Mouse (Mus musculus) heart, embryonic 13.5 days (tissue): ENCODE measurements around the gene Zmiz1. TPM values are rescaled to one million over a fixed set of nuclear protein-coding genes. Genes with fewer than 3 reads are reported as not detected.

Experiments
- ATAC-seq: fragments of 200-750 bp; cut with Nextera tagmentation; 2 replicates; pipeline ENCODE4 v1.8.0; 2017; ENCODE audit warnings: moderate TSS enrichment; ENCODE audit not compliant: insufficient number of reproducible peaks, low FRiP score, low TSS enrichment; ENCODE audit errors: extremely low read depth
- H3K27ac ChIP-seq: fragments of 300-500 bp; sonication (generic); replicated peaks from 2 replicates; pipeline ENCODE4 v1.5.1; 2015; ENCODE audit warnings: moderate library complexity, mild to moderate bottlenecking, inconsistent platforms
- H3K27me3 ChIP-seq: fragments of 300-500 bp; sonication (generic); replicated peaks from 2 replicates; pipeline ENCODE4 v1.6.1; 2015; ENCODE audit warnings: mild to moderate bottlenecking, inconsistent platforms
- H3K36me3 ChIP-seq: fragments of 300-500 bp; sonication (generic); 2 replicates; pipeline ENCODE4 v1.6.1; 2015; ENCODE audit warnings: mild to moderate bottlenecking, inconsistent platforms
- H3K4me1 ChIP-seq: fragments of 300-500 bp; sonication (generic); 2 replicates; pipeline ENCODE4 v1.6.1; 2015; ENCODE audit warnings: inconsistent platforms
- H3K4me2 ChIP-seq: fragments of 300-500 bp; sonication (generic); 2 replicates; pipeline ENCODE4 v1.6.1; 2015; ENCODE audit warnings: inconsistent platforms, mild to moderate bottlenecking, moderate library complexity
- H3K4me3 ChIP-seq: fragments of 300-500 bp; sonication (generic); 2 replicates; pipeline ENCODE4 v1.5.1; 2015; ENCODE audit warnings: moderate library complexity, mild to moderate bottlenecking, inconsistent platforms
- H3K9ac ChIP-seq: fragments of 300-500 bp; sonication (generic); 2 replicates; pipeline ENCODE4 v1.6.1; 2015; ENCODE audit warnings: inconsistent platforms, mild to moderate bottlenecking, moderate library complexity
- H3K9me3 ChIP-seq: fragments of 300-500 bp; sonication (generic); 2 replicates; pipeline ENCODE4 v1.6.1; 2016; ENCODE audit warnings: inconsistent platforms
- WGBS: fragments of 180-500 bp; shearing (Covaris S2); methylation state at CpG from one replicate; pipeline ENCODE4 v1.1.7; 2015; ENCODE audit warnings: mixed read lengths; 5-methylcytosine and 5-hydroxymethylcytosine counted together
- polyA plus RNA-seq: library from polyadenylated mRNA; unstranded; fragments of >200 nt; fragmentation: Nextera tagmentation; extraction: Ambion mirVana; gene quantifications from 2 replicates; pipeline ENCODE4 v1.2.1, GENCODE M21; 2015

Gene Zmiz1
- polyA plus RNA-seq, 1 experiment from 2014 or later: 25.7 TPM

DNA sequence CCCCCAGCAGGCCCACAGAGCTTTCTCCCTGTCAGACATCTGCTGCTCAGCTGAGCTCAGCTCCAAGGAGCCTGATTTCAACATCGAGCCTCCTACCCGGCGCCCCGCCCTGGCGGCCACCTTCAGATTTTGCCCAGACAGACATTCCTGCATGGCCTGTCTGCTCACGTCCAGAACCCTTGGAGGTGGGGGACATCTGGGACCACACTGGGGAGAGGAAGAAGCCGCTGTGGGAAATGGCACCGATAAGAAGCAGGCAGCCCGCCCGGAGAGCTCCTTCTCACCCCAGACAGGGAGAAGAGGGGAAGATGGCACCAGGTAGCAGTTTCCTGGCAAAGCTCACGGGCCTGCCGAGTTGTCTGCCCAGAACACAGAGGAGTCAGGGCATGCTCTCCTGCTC is 140.9 kb downstream of the Zmiz1 start:
- H3K27me3 ChIP-seq: no peaks in the 10 kb centered on the region
- H3K4me1 ChIP-seq: peaks cover 57% of the 10 kb centered on the region
- ATAC-seq: no peak
- H3K36me3 ChIP-seq: peaks cover 37% of the 10 kb centered on the region
- H3K9me3 ChIP-seq: no peaks in the 10 kb centered on the region
- no peak overlapping the region for H3K4me2 ChIP-seq
- H3K4me3 ChIP-seq: no peak overlapping the region
- peak overlapping the region; percentile 10; the same call in 1 of the 2 replicates for H3K27ac ChIP-seq
- 58% methylated on average over 12 of the region's 12 CpGs for WGBS
- H3K9ac ChIP-seq: no peak overlapping the region

DNA sequence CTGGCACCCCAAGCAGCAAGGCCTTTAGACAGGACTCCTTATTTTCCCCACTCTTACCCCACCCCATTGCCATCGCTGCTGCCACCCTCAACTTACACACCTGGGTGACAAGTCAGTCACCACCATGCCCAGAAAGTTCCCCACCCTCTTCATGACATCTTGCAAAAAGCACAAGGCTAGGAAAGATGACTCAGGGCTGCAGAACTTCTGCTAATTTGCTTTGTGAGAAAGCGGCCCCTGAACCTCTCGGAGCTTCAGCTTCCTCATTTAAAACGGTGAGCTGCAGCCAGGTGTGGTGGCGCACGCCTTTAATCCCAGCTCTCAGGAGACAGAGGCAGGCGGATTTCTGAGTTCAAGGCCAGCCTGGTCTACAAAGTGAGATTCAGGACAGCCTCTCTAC is 141.4 kb downstream of the Zmiz1 start:
- H3K4me3 ChIP-seq: no peak overlapping the region
- ATAC-seq: no peak
- WGBS: 82% methylated on average over 7 of the region's 7 CpGs
- H3K36me3 ChIP-seq: peaks cover 36% of the 10 kb centered on the region
- peak overlapping the region; percentile 51; the same call in 1 of the 2 replicates for H3K27ac ChIP-seq
- H3K9ac ChIP-seq: no peak overlapping the region
- H3K9me3 ChIP-seq: no peaks in the 10 kb centered on the region
- no peak overlapping the region for H3K4me2 ChIP-seq
- no peaks in the 10 kb centered on the region for H3K27me3 ChIP-seq
- peaks cover 61% of the 10 kb centered on the region for H3K4me1 ChIP-seq

DNA sequence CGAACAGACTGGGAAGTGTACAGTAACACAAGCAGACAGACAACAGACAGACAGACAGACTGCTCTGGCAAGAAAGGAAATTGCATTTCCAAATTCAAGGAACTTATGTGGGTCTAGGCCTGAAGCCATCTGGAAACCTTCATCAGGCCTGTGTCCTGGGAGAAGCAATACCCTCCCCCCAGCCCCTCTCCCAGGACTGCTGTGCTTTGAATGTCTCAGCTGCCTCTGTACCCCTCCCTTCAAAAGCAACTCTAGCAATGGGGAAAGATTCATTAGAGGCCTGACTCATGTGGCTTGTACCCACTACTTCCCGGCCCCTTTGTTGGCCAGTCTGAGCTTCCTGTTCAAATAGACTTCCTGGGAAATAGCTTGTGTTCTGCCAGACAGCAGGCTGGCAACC is 142.0 kb downstream of the Zmiz1 start:
- ATAC-seq: no peak
- peaks cover 67% of the 10 kb centered on the region for H3K4me1 ChIP-seq
- no peaks in the 10 kb centered on the region for H3K9me3 ChIP-seq
- no peak overlapping the region for H3K4me3 ChIP-seq
- peak overlapping the region; percentile 6; the same call in 1 of the 2 replicates for H3K9ac ChIP-seq
- peaks cover 36% of the 10 kb centered on the region for H3K36me3 ChIP-seq
- H3K27ac ChIP-seq: peak overlapping the region; percentile 51
- H3K27me3 ChIP-seq: no peaks in the 10 kb centered on the region
- H3K4me2 ChIP-seq: no peak overlapping the region
- 54% methylated on average over 2 of the region's 2 CpGs for WGBS

DNA sequence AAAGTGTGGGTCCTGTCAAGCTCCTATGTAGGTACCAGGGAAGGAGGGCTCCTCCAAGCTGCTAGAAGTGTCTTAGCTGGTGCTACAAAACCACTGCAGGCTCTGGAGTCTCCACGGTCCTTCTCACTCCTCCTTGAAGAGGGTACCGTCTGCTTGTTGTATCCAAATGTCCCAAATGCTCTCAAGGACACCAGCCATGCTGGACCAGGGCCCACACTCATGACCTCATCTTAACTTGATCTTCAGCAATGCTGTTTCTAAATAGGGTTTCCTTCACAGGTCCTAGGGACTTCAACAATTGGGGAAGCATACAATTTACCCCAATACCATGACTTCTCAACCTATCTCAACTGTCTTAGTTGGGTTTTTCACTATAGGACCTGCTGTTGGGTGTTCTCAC is 143.0 kb downstream of the Zmiz1 start:
- Histone ChIP-seq H3K36me3 (peaks cover 26% of the 10 kb centered on the region), H3K4me1 (peaks cover 78% of the 10 kb centered on the region), H3K9ac (no peak overlapping the region), H3K27ac (no peak overlapping the region), H3K9me3 (no peaks in the 10 kb centered on the region), H3K27me3 (no peaks in the 10 kb centered on the region), H3K4me3 (no peak overlapping the region), H3K4me2 (no peak overlapping the region)
- WGBS: 68% methylated on average over 2 of the region's 2 CpGs
- ATAC-seq: no peak

DNA sequence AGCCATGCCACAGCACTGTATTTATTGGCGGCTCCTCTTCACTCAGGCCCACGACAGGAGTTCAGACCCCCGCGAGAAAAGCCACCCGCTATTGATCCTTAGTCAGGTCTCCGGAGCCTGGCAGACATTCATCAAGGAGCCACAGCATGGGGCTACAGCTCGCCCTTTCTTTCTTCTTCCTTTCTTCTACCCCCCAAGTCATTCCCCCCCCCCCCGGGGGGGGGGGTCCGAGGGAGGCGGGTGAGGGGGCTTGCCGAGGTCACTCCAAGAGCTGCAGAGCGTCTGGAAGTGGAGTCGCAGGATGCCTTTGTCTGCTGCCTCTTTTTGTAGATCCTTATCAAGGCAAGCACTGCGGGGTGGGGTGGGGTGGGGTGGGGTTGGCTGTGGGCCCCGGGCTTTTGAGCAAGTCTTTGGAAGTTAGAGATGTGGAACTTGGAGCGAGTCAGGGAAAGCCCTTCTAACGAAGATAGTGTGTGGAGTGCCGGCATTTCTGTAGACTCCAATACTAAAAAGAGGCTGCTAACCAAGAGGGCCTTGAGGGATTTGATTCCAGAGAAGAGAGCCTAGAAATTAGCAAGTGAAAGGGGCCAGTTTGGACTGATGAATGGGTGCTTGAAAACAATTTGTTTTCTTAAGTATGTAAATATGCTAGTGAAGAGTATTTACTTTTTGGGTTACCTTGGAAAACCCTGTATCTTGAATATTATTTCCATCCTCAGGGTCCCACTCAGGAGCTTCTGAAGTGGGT is 145.6 kb downstream of the Zmiz1 start:
- no peak overlapping the region for H3K4me2 ChIP-seq
- no peak overlapping the region for H3K27ac ChIP-seq

DNA sequence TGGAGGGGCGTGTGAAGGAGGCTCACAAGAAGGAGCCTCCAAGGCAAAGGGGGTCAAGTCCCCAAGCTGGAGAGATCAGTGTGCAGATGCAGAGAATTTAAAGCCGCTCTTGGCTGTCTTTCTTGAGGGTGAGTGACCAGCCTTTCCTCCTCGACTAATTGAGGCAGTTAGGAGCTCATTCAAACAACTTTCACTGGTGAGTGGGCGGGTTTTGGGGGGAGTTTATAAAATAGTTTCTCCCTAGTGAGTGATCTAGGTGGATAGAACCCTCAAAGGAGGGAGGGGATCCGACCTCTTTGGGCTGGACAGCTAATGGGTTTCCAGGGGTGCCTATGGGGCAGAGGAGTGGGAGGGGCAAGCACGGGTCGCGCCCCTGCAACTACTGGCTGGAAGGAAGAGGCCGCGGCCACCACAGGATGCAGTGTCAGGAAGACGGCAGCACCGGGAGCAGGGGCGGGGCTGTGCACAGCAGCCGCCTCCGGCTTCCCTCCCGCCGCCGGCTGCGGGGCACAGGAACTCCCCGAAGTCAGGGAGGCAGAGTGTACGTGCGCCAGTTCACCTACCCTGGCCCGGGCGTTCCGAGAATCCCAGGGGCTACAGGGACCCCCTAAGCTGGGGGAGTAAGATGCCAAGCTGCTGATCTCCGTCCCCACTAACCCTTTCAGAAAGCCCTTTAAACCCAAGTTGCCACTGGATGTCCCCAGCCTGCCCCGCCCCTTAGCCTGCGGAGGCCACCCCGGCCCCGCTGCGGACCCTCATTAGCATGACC is 147.6 kb downstream of the Zmiz1 start:
- Histone ChIP-seq H3K9me3 (no peaks in the 10 kb centered on the region), H3K27me3 (no peaks in the 10 kb centered on the region), H3K4me1 (peaks cover 88% of the 10 kb centered on the region), H3K9ac (peak overlapping the region; percentile 97), H3K4me3 (peak overlapping the region; percentile 86), H3K36me3 (no peaks in the 10 kb centered on the region), H3K27ac (peak overlapping the region; percentile 97), H3K4me2 (peak overlapping the region; percentile 96)
- peak; percentile 55 for ATAC-seq
- WGBS: 2% methylated on average over 31 of the region's 31 CpGs

More for the DNA sequence above, 145.6 kb downstream of the Zmiz1 start:
- H3K27me3 ChIP-seq: no peaks in the 10 kb centered on the region
- WGBS: 16% methylated on average over 15 of the region's 18 CpGs
- no peak for ATAC-seq
- H3K4me3 ChIP-seq: no peak overlapping the region
- no peaks in the 10 kb centered on the region for H3K9me3 ChIP-seq
- H3K9ac ChIP-seq: peak overlapping the region; percentile 33; the same call in 1 of the 2 replicates
- peaks cover 88% of the 10 kb centered on the region for H3K4me1 ChIP-seq
- peaks cover 7% of the 10 kb centered on the region; the same call in 1 of the 2 replicates for H3K36me3 ChIP-seq

DNA sequence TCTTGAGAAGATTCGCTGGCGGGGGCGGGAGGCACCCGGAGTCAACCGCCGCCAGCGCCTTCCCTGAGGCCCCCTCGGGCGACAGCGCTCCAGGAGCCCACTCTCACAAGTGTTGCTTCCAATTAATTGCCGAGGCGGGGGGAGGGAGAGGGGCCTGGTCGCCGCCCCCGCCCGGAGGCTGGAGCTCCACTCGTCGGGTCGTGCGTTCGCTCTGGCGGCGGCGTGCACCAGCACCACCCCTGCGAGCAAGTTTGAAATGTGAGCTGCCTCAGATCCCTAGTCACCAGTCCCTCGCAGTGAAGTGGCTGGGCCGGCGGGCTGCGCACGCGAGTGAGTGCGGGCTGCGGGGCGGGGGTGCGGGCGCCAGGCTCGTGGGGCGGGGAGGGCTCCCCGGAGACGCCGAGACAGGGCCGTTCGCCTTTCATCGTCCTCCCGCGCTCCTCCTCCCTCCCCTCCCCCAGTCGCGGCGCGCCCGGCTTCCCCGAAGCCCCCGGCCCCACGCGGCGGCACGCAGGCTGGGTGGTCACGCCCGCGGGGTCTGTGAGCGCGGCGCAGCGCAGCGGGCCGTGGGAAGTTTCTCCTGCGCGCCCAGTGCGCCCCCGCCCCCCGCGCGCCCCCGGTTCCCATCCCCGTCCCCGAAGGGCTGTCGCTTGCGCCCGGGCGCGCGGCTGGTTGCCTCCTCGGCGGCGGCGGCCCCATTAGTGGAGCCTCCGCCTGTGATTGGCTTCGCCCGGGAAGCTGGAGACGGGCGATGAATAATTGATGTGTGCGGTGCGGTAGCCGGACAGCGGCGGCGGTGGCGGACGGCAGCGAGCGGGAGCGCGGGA is 148.4 kb downstream of the Zmiz1 start:
- peak overlapping the region; percentile 97 for H3K27ac ChIP-seq
- peaks cover 88% of the 10 kb centered on the region for H3K4me1 ChIP-seq
- under 1% methylated on average over 98 of the region's 103 CpGs for WGBS

DNA sequence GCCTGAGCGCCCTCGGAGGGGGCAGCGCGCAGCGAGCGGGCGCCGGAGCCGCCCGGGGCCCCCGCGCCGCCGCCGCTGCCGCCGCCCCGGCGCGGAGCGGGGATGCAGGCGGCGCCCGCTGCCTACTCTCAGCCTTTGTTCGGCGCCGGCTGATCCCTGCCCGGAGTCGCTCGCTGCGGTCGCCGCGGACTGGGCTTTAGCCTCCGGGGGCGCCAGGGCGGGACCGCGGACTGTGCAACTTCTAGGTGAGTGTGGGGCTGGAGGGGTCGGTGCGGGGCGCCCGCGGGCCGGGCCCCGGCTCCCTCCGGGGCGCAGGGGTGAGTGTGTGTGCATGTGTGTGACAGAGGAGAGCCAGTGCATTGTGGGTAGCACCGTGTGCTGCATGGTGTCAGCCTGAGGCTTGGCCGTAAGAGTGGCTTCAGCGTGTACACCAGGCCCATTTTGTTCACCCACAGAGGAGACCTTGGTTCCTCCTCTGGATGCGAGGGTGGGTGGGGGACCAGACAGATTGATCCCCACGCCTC is 149.0 kb downstream of the Zmiz1 start:
- H3K4me2 ChIP-seq: peak overlapping the region; percentile 96
- H3K36me3 ChIP-seq: 0 out of 2 replicates have a peak, but pooled peaks cover 3% of the 10 kb centered on the region
- H3K4me3 ChIP-seq: peak overlapping the region; percentile 86
- H3K9me3 ChIP-seq: no peaks in the 10 kb centered on the region
- peak overlapping the region; percentile 97 for H3K27ac ChIP-seq
- H3K27me3 ChIP-seq: no peaks in the 10 kb centered on the region
- WGBS: under 1% methylated on average over 53 of the region's 53 CpGs
- H3K4me1 ChIP-seq: peaks cover 88% of the 10 kb centered on the region
- peak overlapping the region; percentile 97 for H3K9ac ChIP-seq
- ATAC-seq: no peak

More for the DNA sequence above, 148.4 kb downstream of the Zmiz1 start:
- Histone ChIP-seq H3K27me3 (no peaks in the 10 kb centered on the region), H3K36me3 (0 out of 2 replicates have a peak, but pooled peaks cover 2% of the 10 kb centered on the region), H3K9ac (peak overlapping the region; percentile 97), H3K4me3 (peak overlapping the region; percentile 86), H3K9me3 (no peaks in the 10 kb centered on the region), H3K4me2 (peak overlapping the region; percentile 96)
- ATAC-seq: no peak

DNA sequence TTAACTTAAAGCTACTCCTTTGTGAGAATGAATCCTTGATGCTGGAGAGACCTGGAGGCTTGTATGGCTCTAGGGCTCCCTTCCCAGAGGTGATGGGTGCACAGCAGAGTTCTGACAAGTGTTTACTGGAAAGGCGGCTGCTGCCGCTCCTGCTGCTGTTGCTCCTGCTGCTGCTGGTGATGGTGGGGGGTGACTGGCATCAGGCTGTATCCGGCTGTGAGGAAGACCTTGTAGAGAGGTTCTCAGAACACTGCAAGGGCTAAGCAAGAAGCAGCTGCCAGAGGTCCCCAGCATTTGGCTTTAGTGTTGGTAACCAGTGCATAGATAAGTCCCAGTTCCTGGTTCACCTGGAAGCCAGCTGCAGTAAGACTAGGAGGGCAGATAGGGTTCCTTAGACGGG is 149.6 kb downstream of the Zmiz1 start:
- Histone ChIP-seq H3K4me3 (peak overlapping the region; percentile 86), H3K4me2 (peak overlapping the region; percentile 96), H3K4me1 (peaks cover 88% of the 10 kb centered on the region), H3K9ac (peak overlapping the region; percentile 97), H3K27ac (peak overlapping the region; percentile 97), H3K27me3 (no peaks in the 10 kb centered on the region), H3K36me3 (0 out of 2 replicates have a peak, but pooled peaks cover 3% of the 10 kb centered on the region), H3K9me3 (no peaks in the 10 kb centered on the region)
- WGBS: 18% methylated on average over 4 of the region's 4 CpGs
- no peak for ATAC-seq

DNA sequence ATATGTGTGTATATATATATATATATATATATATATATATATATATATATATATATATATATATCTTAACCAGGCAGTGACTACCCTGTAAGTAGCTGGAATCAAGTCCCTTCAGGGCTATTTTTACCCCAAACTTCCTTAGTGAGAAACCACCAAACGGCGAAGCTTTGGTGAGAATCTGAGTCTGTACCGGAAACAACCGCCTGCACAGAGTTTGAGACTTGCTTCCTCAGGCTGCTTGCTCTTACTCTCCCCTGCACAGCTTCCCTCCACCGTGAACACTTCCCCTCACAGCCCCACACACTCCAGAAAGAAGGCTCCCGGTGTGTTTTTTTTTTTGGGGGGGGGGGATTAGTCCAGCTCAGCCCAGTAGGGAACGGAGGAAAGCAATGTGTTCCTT is 150.4 kb downstream of the Zmiz1 start:
- Histone ChIP-seq H3K4me1 (peaks cover 88% of the 10 kb centered on the region), H3K4me2 (peak overlapping the region; percentile 51), H3K27ac (peak overlapping the region; percentile 46; the same call in 1 of the 2 replicates), H3K4me3 (peak overlapping the region; percentile 18), H3K9me3 (no peaks in the 10 kb centered on the region), H3K27me3 (no peaks in the 10 kb centered on the region), H3K9ac (peak overlapping the region; percentile 53), H3K36me3 (0 out of 2 replicates have a peak, but pooled peaks cover 3% of the 10 kb centered on the region)
- no peak for ATAC-seq
- WGBS: 58% methylated on average over 7 of the region's 7 CpGs
